Mouse (Mus musculus) MEL (cell line): ENCODE measurements at regions not wholly inside any gene's neighbourhood (a gene's known extent, or its start where the extent isn't known, plus 50 kb on each side); places are given as distances from the start of the nearest gene placed in this dataset.

ENCODE experiments used
- DNase-seq: peaks from one replicate; pipeline ENCODE4 v3.0.0; 2011; ENCODE audit warnings: low read depth, low spot score
- H3K27ac ChIP-seq: 2 replicates; pipeline ENCODE4 v1.5.1; 2012; ENCODE audit warnings: low read depth, mild to moderate bottlenecking, control low read depth, low read length, moderate library complexity; ENCODE audit not compliant: control insufficient read depth
- H3K27me3 ChIP-seq, 2 experiments: fragments of 150-350 bp in 1 of 2; sonication (generic) in 1 of 2; 2 replicates each; pipeline ENCODE4 v1.6.1; 2012; ENCODE audit warnings: low read length in 2 of 2, mild to moderate bottlenecking in 2 of 2, improper control_type of control experiment in 1 of 2, moderate library complexity in 1 of 2; ENCODE audit not compliant: insufficient read depth in 2 of 2, control insufficient read depth in 1 of 2
- H3K36me3 ChIP-seq, 2 experiments: 2 replicates each; pipeline ENCODE4 v1.6.1; 2012 to 2014; ENCODE audit warnings: low read length in 2 of 2, improper control_type of control experiment in 1 of 2, inconsistent platforms in 1 of 2, mild to moderate bottlenecking in 1 of 2; ENCODE audit not compliant: insufficient read depth in 2 of 2, control insufficient read depth in 1 of 2
- H3K4me1 ChIP-seq, 2 experiments: fragments of 150-350 bp in 1 of 2; sonication (generic) in 1 of 2; 2 replicates each; pipeline ENCODE4 v1.6.1; 2012; ENCODE audit warnings: low read length in 2 of 2, improper control_type of control experiment in 1 of 2, mild to moderate bottlenecking in 1 of 2; ENCODE audit not compliant: insufficient read depth in 2 of 2, control insufficient read depth in 1 of 2
- H3K4me3 ChIP-seq, 2 experiments: fragments of 150-350 bp in 1 of 2; sonication (generic) in 1 of 2; 2 replicates each; pipeline ENCODE4 v1.5.1; 2012; ENCODE audit warnings: low read depth in 2 of 2, low read length in 2 of 2, mild to moderate bottlenecking in 2 of 2, moderate library complexity in 2 of 2, control low read depth in 1 of 2, improper control_type of control experiment in 1 of 2; ENCODE audit not compliant: control insufficient read depth in 1 of 2, insufficient read depth in 1 of 2
- H3K79me2 ChIP-seq: 2 replicates; pipeline ENCODE4 v1.6.1; 2012; ENCODE audit warnings: mild to moderate bottlenecking, low read length, moderate library complexity; ENCODE audit not compliant: control insufficient read depth, poor library complexity, insufficient read depth
- H3K9ac ChIP-seq: 2 replicates; pipeline ENCODE4 v1.6.1; 2012; ENCODE audit warnings: low read depth, mild to moderate bottlenecking, control low read depth, low read length, moderate library complexity; ENCODE audit not compliant: control insufficient read depth, poor library complexity, severe bottlenecking
- H3K9me3 ChIP-seq: fragments of 150-350 bp; sonication (generic); replicated peaks from 2 replicates; pipeline ENCODE4 v1.6.1; 2012; ENCODE audit warnings: mild to moderate bottlenecking, low read length, improper control_type of control experiment, moderate library complexity; ENCODE audit not compliant: insufficient read depth
- BHLHE40 ChIP-seq: IDR thresholded peaks from 2 replicates; pipeline ENCODE4 v1.6.1; 2012; ENCODE audit warnings: low read depth, mild to moderate bottlenecking, inconsistent platforms, low read length, improper control_type of control experiment, borderline replicate concordance
- GABPA ChIP-seq: IDR thresholded peaks from 2 replicates; pipeline ENCODE4 v1.6.1; 2012; ENCODE audit warnings: low read depth, mild to moderate bottlenecking, inconsistent platforms, low read length, improper control_type of control experiment, moderate library complexity
- HCFC1 ChIP-seq: IDR thresholded peaks from 2 replicates; pipeline ENCODE4 v1.6.1; 2012; ENCODE audit warnings: low read depth, mild to moderate bottlenecking, inconsistent platforms, low read length, improper control_type of control experiment, moderate library complexity
- JUND ChIP-seq: IDR thresholded peaks from 2 replicates; pipeline ENCODE4 v1.6.1; 2011; ENCODE audit warnings: low read depth, mild to moderate bottlenecking, improper control_type of control experiment, low read length
- MAFK ChIP-seq: IDR thresholded peaks from 2 replicates; pipeline ENCODE4 v1.6.1; 2011; ENCODE audit warnings: low read depth, mild to moderate bottlenecking, low read length, improper control_type of control experiment, borderline replicate concordance
- MEF2A ChIP-seq: IDR thresholded peaks from 2 replicates; pipeline ENCODE4 v1.6.1; 2014; ENCODE audit warnings: low read depth, mild to moderate bottlenecking, inconsistent platforms, low read length, improper control_type of control experiment; ENCODE audit not compliant: poor library complexity, insufficient replicate concordance, severe bottlenecking; ENCODE audit errors: extremely low read depth
- MYB ChIP-seq: IDR thresholded peaks from 2 replicates; pipeline ENCODE4 v1.6.1; 2011; ENCODE audit warnings: mild to moderate bottlenecking, low read depth, low read length, improper control_type of control experiment
- POLR2AphosphoS2 ChIP-seq: IDR thresholded peaks from 2 replicates; pipeline ENCODE4 v1.6.1; 2011; ENCODE audit warnings: low read length, improper control_type of control experiment
- POLR2AphosphoS5 ChIP-seq: IDR thresholded peaks from 2 replicates; pipeline ENCODE4 v1.6.1; 2012; ENCODE audit warnings: low read depth, borderline replicate concordance, mild to moderate bottlenecking, inconsistent platforms, low read length, moderate library complexity, mixed read lengths
- RAD21 ChIP-seq: IDR thresholded peaks from 2 replicates; pipeline ENCODE4 v1.6.1; 2011; ENCODE audit warnings: mild to moderate bottlenecking, low read depth, low read length, improper control_type of control experiment
- RCOR1 ChIP-seq: IDR thresholded peaks from 2 replicates; pipeline ENCODE4 v1.6.1; 2012; ENCODE audit warnings: low read depth, mild to moderate bottlenecking, inconsistent platforms, low read length, improper control_type of control experiment
- TBP ChIP-seq: IDR thresholded peaks from 2 replicates; pipeline ENCODE4 v1.8.0; 2011; ENCODE audit warnings: low read depth, low read length, improper control_type of control experiment
- TCF12 ChIP-seq: IDR thresholded peaks from 2 replicates; pipeline ENCODE4 v1.6.1; 2014; ENCODE audit warnings: low read depth, mild to moderate bottlenecking, inconsistent platforms, low read length, improper control_type of control experiment, moderate library complexity
- UBTF ChIP-seq: IDR thresholded peaks from 2 replicates; pipeline ENCODE4 v1.6.1; 2012; ENCODE audit warnings: low read depth, mild to moderate bottlenecking, inconsistent platforms, low read length, improper control_type of control experiment, moderate library complexity, borderline replicate concordance; ENCODE audit not compliant: insufficient read depth
- USF2 ChIP-seq, 2 experiments: IDR thresholded peaks; 2 replicates each; pipeline ENCODE4 v1.6.1; 2011 to 2012; ENCODE audit warnings: improper control_type of control experiment in 2 of 2, low read length in 2 of 2, borderline replicate concordance in 1 of 2, inconsistent platforms in 1 of 2, low read depth in 1 of 2, mild to moderate bottlenecking in 1 of 2; ENCODE audit not compliant: insufficient read depth in 1 of 2
- ZC3H11A ChIP-seq: IDR thresholded peaks from 2 replicates; pipeline ENCODE4 v1.6.1; 2012; ENCODE audit warnings: low read depth, mild to moderate bottlenecking, inconsistent platforms, low read length, improper control_type of control experiment

- no peak for TF ChIP-seq UBTF
These were observed 185.9 kb upstream of the Six2 start (continued) for GRCm38 (mm10) chr17:85873853-85874586.

- no peak overlapping the region for H3K4me3 ChIP-seq
- peaks cover 3 to 13% of the 10 kb centered on the region in 2 experiments for H3K4me1 ChIP-seq
- no peaks in the 10 kb centered on the region for H3K79me2 ChIP-seq
- no peaks in the 10 kb centered on the region for H3K9me3 ChIP-seq
- no peak for DNase-seq
- H3K27ac ChIP-seq, result no peak overlapping the region
- H3K36me3 ChIP-seq, result peaks cover 0 to 11% of the 10 kb centered on the region in 2 experiments; a peak in 2 of 4 replicates
- H3K9ac ChIP-seq, result no peak overlapping the region
- TF ChIP-seq RCOR1 (no peak), HCFC1 (no peak), JUND (no peak), USF2 (IDR thresholded peaks at IDR 0.05; ENCODE audit: borderline replicate concordance in 1 of 2, insufficient read depth in 1 of 2, low read depth in 1 of 2, low read length in 2 of 2) (no peak), POLR2AphosphoS2 (no peak), ZC3H11A (no peak), POLR2AphosphoS5 (no peak)
- H3K27me3 ChIP-seq, result no peaks in the 10 kb centered on the region
These were observed 184.9 kb upstream of the Six2 start for GRCm38 (mm10) chr17:85872903-85873413.

GRCm38 (mm10) chr17:85870406-85870805 lies 182.3 kb upstream of the Six2 start:
- H3K9me3 ChIP-seq, result no peaks in the 10 kb centered on the region
- no peaks in the 10 kb centered on the region for H3K79me2 ChIP-seq
- H3K36me3 ChIP-seq, result peaks cover 0 to 11% of the 10 kb centered on the region in 2 experiments; a peak in 2 of 4 replicates
- H3K4me1 ChIP-seq, result peaks cover 3 to 13% of the 10 kb centered on the region in 2 experiments
- TF ChIP-seq MAFK (no peak), TBP (no peak), MYB (no peak), HCFC1 (no peak), GABPA (no peak), JUND (no peak), TCF12 (no peak), POLR2AphosphoS2 (no peak), RAD21 (no peak), MEF2A (no peak), BHLHE40 (no peak)
- TF ChIP-seq, all 39 proteins: peak for 0
- no peak for DNase-seq
- Histone ChIP-seq H3K27ac (no peak overlapping the region), H3K27me3 (no peaks in the 10 kb centered on the region), H3K9ac (no peak overlapping the region), H3K4me3 (no peak overlapping the region)
